Mouse (Mus musculus) intestine, embryonic 14.5 days (tissue): ENCODE measurements around the gene Flot1. TPM values are rescaled to one million over a fixed set of nuclear protein-coding genes. Genes with fewer than 3 reads are reported as not detected.

Experiments
- ATAC-seq: fragments of 200-750 bp; cut with Nextera tagmentation; replicated peaks from 2 replicates; pipeline ENCODE4 v1.8.0; 2017; ENCODE audit warnings: low read depth, moderate number of reproducible peaks, moderate TSS enrichment, moderate library complexity; ENCODE audit not compliant: low FRiP score, low TSS enrichment
- DNase-seq: peaks from one replicate; pipeline ENCODE4 v3.0.0-alpha.2; 2018; ENCODE audit warnings: low spot score
- H3K27ac ChIP-seq: fragments of 300-500 bp; sonication (generic); 2 replicates; pipeline ENCODE4 v1.5.1; 2014; ENCODE audit warnings: low read depth, mild to moderate bottlenecking, control low read depth
- H3K27me3 ChIP-seq: fragments of 300-500 bp; sonication (generic); replicated peaks from 2 replicates; pipeline ENCODE4 v1.6.1; 2014; ENCODE audit warnings: low read length, control low read depth; ENCODE audit not compliant: control insufficient read depth, insufficient read depth
- H3K36me3 ChIP-seq: fragments of 300-500 bp; sonication (generic); 2 replicates; pipeline ENCODE4 v1.6.1; 2014; ENCODE audit warnings: low read length, control low read depth; ENCODE audit not compliant: control insufficient read depth, insufficient read depth
- H3K4me1 ChIP-seq: fragments of 300-500 bp; sonication (generic); replicated peaks from 2 replicates; pipeline ENCODE4 v1.6.1; 2014; ENCODE audit warnings: low read length, control low read depth, mixed read lengths; ENCODE audit not compliant: control insufficient read depth, insufficient read depth
- H3K4me2 ChIP-seq: fragments of 300-500 bp; sonication (generic); 2 replicates; pipeline ENCODE4 v1.6.1; 2014; ENCODE audit warnings: low read length
- H3K4me3 ChIP-seq: fragments of 300-500 bp; sonication (generic); 2 replicates; pipeline ENCODE4 v1.5.1; 2014; ENCODE audit warnings: low read depth, low read length, control low read depth, mixed read lengths
- H3K9ac ChIP-seq: fragments of 300-500 bp; sonication (generic); 2 replicates; pipeline ENCODE4 v1.6.1; 2014; ENCODE audit warnings: mild to moderate bottlenecking, low read length
- H3K9me3 ChIP-seq: fragments of 300-500 bp; sonication (generic); 2 replicates; pipeline ENCODE4 v1.6.1; 2016; ENCODE audit warnings: low read length, control low read depth; ENCODE audit not compliant: control insufficient read depth
- WGBS: fragments of 180-500 bp; shearing (Covaris S2); extraction: QIAGEN DNeasy Blood & Tissue Kit; methylation state at CpG from one replicate; pipeline ENCODE4 v1.1.7; 2014; 5-methylcytosine and 5-hydroxymethylcytosine counted together
- polyA plus RNA-seq: library from polyadenylated mRNA; unstranded; fragments of >200 nt; fragmentation: Nextera tagmentation; extraction: Ambion mirVana; gene quantifications from 2 replicates; pipeline ENCODE4 v1.2.1, GENCODE M21; 2014

The Flot1 gene
- polyA plus RNA-seq, 1 experiment from 2014 or later = 42.5 TPM

GRCm38 (mm10) chr17:35865481-35866280 is 42.7 kb downstream of the Flot1 start, which contains the start of gene Ppp1r18:
Ppp1r18 (plus strand) TSS chr17:35865593.
- Histone ChIP-seq H3K9me3 (no peaks in the 10 kb centered on the region), H3K4me3 (peak within 1 kb of the TSS; percentile 68), H3K9ac (peak within 1 kb of the TSS; percentile 62), H3K36me3 (peaks cover 3% of the 10 kb centered on the region; the same call in 1 of the 2 replicates), H3K27me3 (no peaks in the 10 kb centered on the region), H3K27ac (peak within 1 kb of the TSS; percentile 96), H3K4me2 (peak within 1 kb of the TSS; percentile 92), H3K4me1 (peaks cover 46% of the 10 kb centered on the region)
- ATAC-seq (peak; percentile 54), DNase-seq (peak; percentile 90)
- under 1% methylated on average over 36 of the region's 48 CpGs for WGBS

DNA sequence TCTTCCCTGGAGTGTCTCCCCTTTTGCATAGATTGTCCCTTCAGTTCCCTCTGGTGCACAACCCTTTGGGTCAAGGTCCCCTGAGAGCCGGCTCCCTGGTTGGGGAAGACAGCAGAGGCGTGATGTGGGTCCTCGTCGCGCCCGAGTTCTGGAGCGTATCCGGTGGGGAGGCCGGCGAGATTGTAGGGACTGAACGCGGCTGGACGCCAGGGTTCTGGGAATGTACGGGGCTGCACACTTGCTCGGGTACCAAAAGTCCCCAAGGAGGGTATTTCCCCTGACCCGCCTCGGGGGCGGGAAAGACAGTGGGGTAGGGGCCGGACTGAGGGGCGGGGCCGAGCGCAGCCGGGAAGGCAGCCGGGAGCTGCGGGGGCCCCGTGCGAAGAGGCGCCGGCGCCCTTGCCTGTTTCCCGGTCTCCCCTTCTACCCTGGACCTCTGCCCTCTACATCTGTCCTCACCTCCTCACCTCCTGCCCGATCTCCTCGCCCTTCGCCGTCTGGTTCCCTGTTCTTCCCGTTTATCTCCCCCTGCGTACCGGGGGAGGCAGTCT is 43.3 kb downstream of the Flot1 start:
- Histone ChIP-seq H3K9ac (peak overlapping the region; percentile 62), H3K4me1 (peaks cover 50% of the 10 kb centered on the region), H3K4me3 (peak overlapping the region; percentile 68), H3K9me3 (0 out of 2 replicates have a peak, but pooled peaks cover 3% of the 10 kb centered on the region), H3K36me3 (peaks cover 7% of the 10 kb centered on the region), H3K27ac (peak overlapping the region; percentile 96), H3K27me3 (no peaks in the 10 kb centered on the region), H3K4me2 (peak overlapping the region; percentile 92)
- DNase-seq (peak; percentile 87), ATAC-seq (peak; percentile 39)
- under 1% methylated on average over 38 of the region's 38 CpGs for WGBS

- H3K27me3 ChIP-seq = no peaks in the 10 kb centered on the region
- peak overlapping the region; percentile 68 for H3K4me3 ChIP-seq
- DNase-seq (peak; percentile 63), ATAC-seq (no peak)
- peaks cover 50% of the 10 kb centered on the region for H3K4me1 ChIP-seq
- H3K9ac ChIP-seq = peak overlapping the region; percentile 62
- 13% methylated on average over 26 of the region's 26 CpGs for WGBS
- peak overlapping the region; percentile 96 for H3K27ac ChIP-seq
- H3K9me3 ChIP-seq = 0 out of 2 replicates have a peak, but pooled peaks cover 5% of the 10 kb centered on the region
- peak overlapping the region; percentile 92 for H3K4me2 ChIP-seq
- peaks cover 8% of the 10 kb centered on the region for H3K36me3 ChIP-seq
Measured at GRCm38 (mm10) chr17:35866911-35867890, 44.2 kb downstream of the Flot1 start.

DNA sequence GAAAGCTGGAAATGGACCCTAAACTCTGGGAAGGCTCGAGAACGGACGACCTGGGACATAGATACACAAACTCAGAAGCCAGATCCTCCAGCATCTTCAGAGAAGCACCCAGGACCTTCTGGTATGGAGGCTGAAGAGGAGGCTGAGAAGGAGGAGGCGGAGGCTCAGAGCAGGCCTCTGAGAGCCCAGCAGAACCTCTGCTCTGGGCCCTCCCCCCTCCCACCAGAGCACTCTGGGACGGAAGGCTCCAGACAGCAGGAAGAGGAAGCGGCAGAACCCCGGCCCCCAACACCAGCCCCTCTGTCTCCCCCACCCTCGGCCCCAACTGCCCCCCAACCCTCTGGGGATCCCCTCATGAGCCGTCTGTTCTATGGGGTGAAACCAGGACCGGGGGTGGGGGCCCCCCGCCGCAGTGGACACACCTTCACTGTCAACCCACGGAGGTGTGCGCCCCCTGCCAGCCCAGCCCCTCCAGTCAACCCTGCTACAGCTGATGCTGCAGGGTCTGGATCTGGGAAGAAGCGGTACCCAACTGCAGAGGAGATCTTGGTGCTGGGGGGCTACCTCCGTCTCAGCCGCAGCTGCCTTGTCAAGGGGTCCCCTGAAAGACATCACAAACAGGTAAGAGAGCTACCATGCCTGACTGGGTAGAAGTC is 45.3 kb downstream of the Flot1 start:
- DNase-seq (no peak), ATAC-seq (no peak)
- H3K9ac ChIP-seq = peak overlapping the region; percentile 62
- H3K4me2 ChIP-seq = peak overlapping the region; percentile 92
- 0 out of 2 replicates have a peak, but pooled peaks cover 5% of the 10 kb centered on the region for H3K9me3 ChIP-seq
- 31% methylated on average over 17 of the region's 17 CpGs for WGBS
- peak overlapping the region; percentile 77; the same call in 1 of the 2 replicates for H3K27ac ChIP-seq
- peak overlapping the region; percentile 68 for H3K4me3 ChIP-seq
- no peaks in the 10 kb centered on the region for H3K27me3 ChIP-seq
- H3K36me3 ChIP-seq = peaks cover 8% of the 10 kb centered on the region
- H3K4me1 ChIP-seq = peaks cover 50% of the 10 kb centered on the region

- WGBS = 6% methylated on average over 7 of the region's 7 CpGs
- peaks cover 53% of the 10 kb centered on the region for H3K4me1 ChIP-seq
- ATAC-seq = no peak
- H3K27me3 ChIP-seq = no peaks in the 10 kb centered on the region
- peak overlapping the region; percentile 92 for H3K4me2 ChIP-seq
- peak overlapping the region; percentile 68 for H3K4me3 ChIP-seq
- H3K27ac ChIP-seq = peak overlapping the region; percentile 77
- peak overlapping the region; percentile 62 for H3K9ac ChIP-seq
- 0 out of 2 replicates have a peak, but pooled peaks cover 5% of the 10 kb centered on the region for H3K9me3 ChIP-seq
- DNase-seq = no peak
- peaks cover 9% of the 10 kb centered on the region for H3K36me3 ChIP-seq
Measured at GRCm38 (mm10) chr17:35868961-35869345, 45.9 kb downstream of the Flot1 start.

GRCm38 (mm10) chr17:35869346-35870067 is 46.5 kb downstream of the Flot1 start:
- DNase-seq (peak; percentile 57), ATAC-seq (no peak)
- Histone ChIP-seq H3K27me3 (no peaks in the 10 kb centered on the region), H3K9ac (peak overlapping the region; percentile 62), H3K36me3 (peaks cover 15% of the 10 kb centered on the region), H3K9me3 (0 out of 2 replicates have a peak, but pooled peaks cover 5% of the 10 kb centered on the region), H3K4me3 (peak overlapping the region; percentile 68), H3K27ac (peak overlapping the region; percentile 77), H3K4me2 (peak overlapping the region; percentile 92), H3K4me1 (peaks cover 51% of the 10 kb centered on the region)
- 4% methylated on average over 7 of the region's 7 CpGs for WGBS

DNA sequence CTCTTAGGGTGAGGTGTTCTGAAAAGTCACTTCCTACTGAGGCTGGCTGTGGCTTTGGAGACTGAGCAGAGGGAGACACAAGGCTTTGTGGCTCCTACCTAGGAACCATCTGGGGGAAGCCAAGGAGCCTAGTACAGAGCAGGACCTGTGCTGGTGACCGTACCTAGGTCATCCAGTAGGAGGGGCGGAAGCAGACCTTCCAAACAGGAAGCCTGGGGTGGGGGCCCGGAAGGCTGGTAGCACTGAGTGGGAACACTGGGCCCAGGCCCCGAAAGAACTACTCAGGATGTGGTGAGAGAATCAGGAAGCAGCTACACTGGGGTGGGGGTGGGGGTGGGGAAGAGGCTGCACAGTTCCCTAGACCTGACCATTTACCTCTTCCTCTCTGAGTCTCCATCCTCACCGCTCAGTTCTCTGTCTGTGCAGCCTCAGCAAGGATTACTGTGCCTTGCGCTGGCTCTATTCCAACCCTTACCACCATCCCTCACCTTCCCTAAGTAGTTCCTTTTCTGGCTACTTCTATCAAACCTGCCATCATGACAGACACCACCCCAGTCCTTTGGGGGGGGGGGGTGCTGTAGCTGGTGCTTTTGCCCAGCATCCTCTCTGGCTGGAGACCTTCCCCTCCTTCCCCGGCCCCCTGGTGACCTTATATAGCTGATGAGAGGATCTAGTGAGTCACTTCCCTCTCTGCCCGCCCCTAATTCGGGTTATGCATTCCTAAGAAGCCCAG is 47.3 kb downstream of the Flot1 start:
- ATAC-seq (no peak; the same call in 1 of the 2 replicates), DNase-seq (peak; percentile 56)
- Histone ChIP-seq H3K36me3 (peaks cover 23% of the 10 kb centered on the region), H3K27ac (peak overlapping the region; percentile 77), H3K27me3 (no peaks in the 10 kb centered on the region), H3K4me2 (peak overlapping the region; percentile 92), H3K9ac (peak overlapping the region; percentile 62; the same call in 1 of the 2 replicates), H3K9me3 (0 out of 2 replicates have a peak, but pooled peaks cover 5% of the 10 kb centered on the region), H3K4me3 (peak overlapping the region; percentile 68), H3K4me1 (peaks cover 44% of the 10 kb centered on the region)
- 35% methylated on average over 9 of the region's 9 CpGs for WGBS
